Mouse (Mus musculus) mesoderm, embryonic 11.5 days (tissue): ENCODE results near the gene Vps13c.

ENCODE experiments used
- DNase-seq: peaks from one replicate; pipeline ENCODE4 v3.0.0-alpha.2; 2012; ENCODE audit warnings: low read depth, low spot score

The Vps13c gene

GRCm38 (mm10) chr9:68020776-68021365 lies 180.7 kb downstream of the Vps13c start:
- no peak for DNase-seq

- no peak for DNase-seq
Measured at GRCm38 (mm10) chr9:68022311-68023043, 182.3 kb downstream of the Vps13c start.

- no peak for DNase-seq
Measured at GRCm38 (mm10) chr9:68028631-68029030, 188.4 kb downstream of the Vps13c start.

GRCm38 (mm10) chr9:68033771-68034170 lies 193.6 kb downstream of the Vps13c start:
- no peak for DNase-seq
